Mouse (Mus musculus): ENCODE measurements around the gene Krtap5-5. TPM values are rescaled to one million over a fixed set of nuclear protein-coding genes. Genes with fewer than 3 reads are reported as not detected.
"Not testable (repeated sequence)": the region's sequence is repeated elsewhere in the genome, so short reads cannot be mapped to it uniquely, and the experiment has no call there.

Gene Krtap5-5
- polyA plus RNA-seq, 1 experiment, result not detected

DNA sequence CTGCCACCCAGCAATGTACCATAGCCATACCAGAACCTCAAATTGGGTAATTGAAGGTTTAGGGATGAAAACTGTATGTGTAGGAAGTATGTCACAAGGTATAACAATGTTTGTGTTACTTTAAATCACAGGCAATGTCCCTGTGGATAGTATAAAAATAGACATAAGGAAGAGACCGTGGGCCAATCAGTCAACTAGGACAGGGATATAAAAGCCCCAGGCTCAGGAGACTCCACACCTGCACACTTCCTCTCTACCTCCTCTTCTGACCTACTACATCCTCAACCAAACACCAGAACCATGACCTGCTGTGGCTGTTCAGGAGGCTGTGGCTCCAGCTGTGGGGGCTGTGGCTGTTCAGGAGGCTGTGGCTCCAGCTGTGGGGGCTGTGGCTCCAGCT, 18.2 kb downstream of the Krtap5-5 start, which contains the start of gene Gm7579:
TSS of gene Gm7579 (plus strand) at position 301 of the 400 bp plus-strand sequence.
- Histone ChIP-seq H3K4me3 (replicated peaks) (no peak within 1 kb of the TSS), H3K9me3 (ENCODE audit: control insufficient read depth, low read length) (no peaks in the 10 kb centered on the region), H3K27me3 (ENCODE audit: control insufficient read depth) (no peaks in the 10 kb centered on the region), H3K4me1 (ENCODE audit: control insufficient read depth) (no peaks in the 10 kb centered on the region), H3K36me3 (ENCODE audit: control insufficient read depth) (no peaks in the 10 kb centered on the region)
- TF ChIP-seq GATA1 (IDR thresholded peaks at IDR 0.05; ENCODE audit: low read length) (no peak), TAL1 (IDR thresholded peaks at IDR 0.05; ENCODE audit: low read length) (no peak)

- H3K4me1 ChIP-seq (ENCODE audit: control insufficient read depth); H3K36me3 ChIP-seq (ENCODE audit: control insufficient read depth); H3K27me3 ChIP-seq (ENCODE audit: control insufficient read depth); H3K9me3 ChIP-seq (ENCODE audit: control insufficient read depth, low read length); H3K4me3 ChIP-seq (replicated peaks): not testable (repeated sequence)
Observed at GRCm38 (mm10) chr7:142206891-142207290, 22.9 kb downstream of the Krtap5-5 start.

DNA sequence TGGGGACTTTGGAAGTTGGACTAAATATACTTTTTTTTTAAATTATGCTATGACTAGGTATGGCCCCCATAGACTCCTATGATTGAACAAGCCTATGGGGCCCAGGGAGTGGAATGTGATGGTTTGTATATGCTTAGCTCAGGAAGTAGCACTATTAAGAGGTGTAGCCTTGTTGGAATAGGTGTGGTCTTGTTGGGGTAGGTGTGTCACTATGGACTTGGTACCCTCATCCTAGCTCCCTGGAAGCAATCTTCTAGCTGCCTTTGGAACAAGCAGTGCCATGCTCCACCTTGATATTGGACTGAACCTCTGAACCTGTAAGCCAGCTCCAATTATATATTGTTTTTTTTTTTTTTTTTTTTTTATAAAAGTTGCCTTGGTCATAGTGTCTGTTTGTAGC, 24.3 kb downstream of the Krtap5-5 start:
- H3K27me3 ChIP-seq (ENCODE audit: control insufficient read depth), result no peaks in the 10 kb centered on the region
- no peak overlapping the region for H3K4me3 ChIP-seq (replicated peaks)
- H3K4me1 ChIP-seq (ENCODE audit: control insufficient read depth), result no peaks in the 10 kb centered on the region
- no peaks in the 10 kb centered on the region for H3K9me3 ChIP-seq (ENCODE audit: control insufficient read depth, low read length)
- no peak for TF ChIP-seq TAL1 (IDR thresholded peaks at IDR 0.05; ENCODE audit: low read length)
- no peak for TF ChIP-seq GATA1 (IDR thresholded peaks at IDR 0.05; ENCODE audit: low read length)
- H3K36me3 ChIP-seq (ENCODE audit: control insufficient read depth), result no peaks in the 10 kb centered on the region

DNA sequence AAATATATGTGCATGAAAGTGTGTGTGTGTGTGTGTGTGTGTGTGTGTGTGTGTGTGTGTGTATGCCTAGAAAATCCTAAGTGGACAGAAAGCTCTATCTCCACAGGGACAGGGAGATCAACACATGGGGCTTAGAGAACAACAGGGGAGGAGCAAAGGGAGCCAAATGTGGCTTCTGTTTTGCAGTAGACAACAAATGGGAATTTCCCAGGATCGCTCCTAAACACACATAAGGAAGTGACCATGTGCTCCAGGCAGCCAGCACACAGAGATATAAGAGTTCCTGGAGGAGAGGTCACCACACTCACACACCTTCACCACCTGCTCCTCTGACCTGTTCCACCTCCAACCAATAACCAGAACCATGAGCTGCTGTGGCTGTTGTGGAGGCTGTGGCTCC, 28.7 kb downstream of the Krtap5-5 start, which contains the start of gene Krtap5-3:
TSS of gene Krtap5-3 (plus strand) at position 301 of the 400 bp plus-strand sequence.
- Histone ChIP-seq H3K9me3 (ENCODE audit: control insufficient read depth, low read length) (no peaks in the 10 kb centered on the region), H3K27me3 (ENCODE audit: control insufficient read depth) (no peaks in the 10 kb centered on the region), H3K4me1 (ENCODE audit: control insufficient read depth) (no peaks in the 10 kb centered on the region), H3K4me3 (replicated peaks) (no peak within 1 kb of the TSS), H3K36me3 (ENCODE audit: control insufficient read depth) (no peaks in the 10 kb centered on the region)
- TF ChIP-seq TAL1 (IDR thresholded peaks at IDR 0.05; ENCODE audit: low read length) (no peak), GATA1 (IDR thresholded peaks at IDR 0.05; ENCODE audit: low read length) (no peak)

- TF ChIP-seq GATA1 (IDR thresholded peaks at IDR 0.05; ENCODE audit: low read length) (no peak), TAL1 (IDR thresholded peaks at IDR 0.05; ENCODE audit: low read length) (no peak)
- no peaks in the 10 kb centered on the region for H3K9me3 ChIP-seq (ENCODE audit: control insufficient read depth, low read length)
- H3K4me3 ChIP-seq (replicated peaks), result no peak overlapping the region
- H3K27me3 ChIP-seq (ENCODE audit: control insufficient read depth), result no peaks in the 10 kb centered on the region
- H3K4me1 ChIP-seq (ENCODE audit: control insufficient read depth), result no peaks in the 10 kb centered on the region
- no peaks in the 10 kb centered on the region for H3K36me3 ChIP-seq (ENCODE audit: control insufficient read depth)
Observed at GRCm38 (mm10) chr7:142198748-142199147, 31.0 kb downstream of the Krtap5-5 start.

GRCm38 (mm10) chr7:142190289-142190688, 39.5 kb downstream of the Krtap5-5 start, which contains the start of gene Gm10153:
TSS of gene Gm10153 (minus strand) at chr7:142190389.
- no peaks in the 10 kb centered on the region for H3K27me3 ChIP-seq (ENCODE audit: control insufficient read depth)
- no peaks in the 10 kb centered on the region for H3K36me3 ChIP-seq (ENCODE audit: control insufficient read depth)
- no peaks in the 10 kb centered on the region for H3K9me3 ChIP-seq (ENCODE audit: control insufficient read depth, low read length)
- TF ChIP-seq GATA1 (IDR thresholded peaks at IDR 0.05; ENCODE audit: low read length) (no peak), TAL1 (IDR thresholded peaks at IDR 0.05; ENCODE audit: low read length) (no peak)
- no peak within 1 kb of the TSS for H3K4me3 ChIP-seq (replicated peaks)
- H3K4me1 ChIP-seq (ENCODE audit: control insufficient read depth), result no peaks in the 10 kb centered on the region

DNA sequence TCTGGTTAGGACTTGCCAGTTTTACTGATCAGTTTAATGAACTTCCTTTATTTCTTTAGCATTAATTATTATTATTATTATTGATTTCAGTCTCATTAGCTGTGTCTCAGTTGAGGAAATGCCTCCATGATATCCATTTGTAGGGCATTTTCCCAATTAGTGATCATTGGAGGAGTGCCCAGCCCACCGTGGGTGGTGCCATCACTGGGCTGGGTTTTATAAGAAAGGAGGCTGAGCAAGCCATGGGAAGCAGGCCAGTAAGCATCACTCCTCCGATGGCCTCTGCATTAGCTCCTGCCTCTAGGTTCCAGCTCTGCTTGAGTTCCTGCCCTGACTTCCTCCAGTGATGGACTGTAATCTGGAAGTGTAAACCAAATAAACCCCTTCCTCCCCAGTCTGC, 41.6 kb downstream of the Krtap5-5 start:
- TF ChIP-seq TAL1 (IDR thresholded peaks at IDR 0.05; ENCODE audit: low read length) (no peak), GATA1 (IDR thresholded peaks at IDR 0.05; ENCODE audit: low read length) (no peak)
- H3K27me3 ChIP-seq (ENCODE audit: control insufficient read depth), result no peaks in the 10 kb centered on the region
- H3K9me3 ChIP-seq (ENCODE audit: control insufficient read depth, low read length), result no peaks in the 10 kb centered on the region
- no peaks in the 10 kb centered on the region for H3K36me3 ChIP-seq (ENCODE audit: control insufficient read depth)
- no peaks in the 10 kb centered on the region for H3K4me1 ChIP-seq (ENCODE audit: control insufficient read depth)
- H3K4me3 ChIP-seq (replicated peaks), result no peak overlapping the region

GRCm38 (mm10) chr7:142181021-142181420, 48.8 kb downstream of the Krtap5-5 start:
- H3K4me3 ChIP-seq (replicated peaks), result no peak overlapping the region
- no peaks in the 10 kb centered on the region for H3K27me3 ChIP-seq (ENCODE audit: control insufficient read depth)
- TF ChIP-seq GATA1 (IDR thresholded peaks at IDR 0.05; ENCODE audit: low read length), result no peak
- no peak for TF ChIP-seq TAL1 (IDR thresholded peaks at IDR 0.05; ENCODE audit: low read length)
- no peaks in the 10 kb centered on the region for H3K4me1 ChIP-seq (ENCODE audit: control insufficient read depth)
- H3K36me3 ChIP-seq (ENCODE audit: control insufficient read depth), result no peaks in the 10 kb centered on the region
- H3K9me3 ChIP-seq (ENCODE audit: control insufficient read depth, low read length), result no peaks in the 10 kb centered on the region

Other genes with a start within 250 kb of the Krtap5-5 start
- gene Mob2, start 168.9 kb downstream of the Krtap5-5 start, polyA plus RNA-seq (2012), result 24.8 and 29.2 TPM in 2 replicates
- gene Dusp8, start 134.1 kb downstream of the Krtap5-5 start, polyA plus RNA-seq (2012), result 7.6 and 9.7 TPM in 2 replicates
- gene Gm45618, start 109.2 kb downstream of the Krtap5-5 start, polyA plus RNA-seq (2012), result not detected in 2 replicates
- not detected in 2 replicates for gene Gm39115, start 93.9 kb downstream of the Krtap5-5 start, polyA plus RNA-seq (2012)
- not detected in 2 replicates for gene Gm45337, start 85.4 kb downstream of the Krtap5-5 start, polyA plus RNA-seq (2012)
- gene Gm29735, start 72.9 kb downstream of the Krtap5-5 start, polyA plus RNA-seq (2012), result not detected in 2 replicates
- not detected in 2 replicates for gene Gm4553, start 64.2 kb downstream of the Krtap5-5 start, polyA plus RNA-seq (2012)
- not detected in 2 replicates for gene Krtap5-2, start 54.0 kb downstream of the Krtap5-5 start, polyA plus RNA-seq (2012)
- not detected in 2 replicates for gene Gm10153, start 39.6 kb downstream of the Krtap5-5 start, polyA plus RNA-seq (2012)
- not detected in 2 replicates for gene Krtap5-3, start 28.6 kb downstream of the Krtap5-5 start, polyA plus RNA-seq (2012)
- not detected in 2 replicates for gene Gm7579, start 18.1 kb downstream of the Krtap5-5 start, polyA plus RNA-seq (2012)
- not detected in 2 replicates for gene Gm40460, start 11.1 kb upstream of the Krtap5-5 start, polyA plus RNA-seq (2012)
- not detected in 2 replicates for gene Gm2431, start 28.4 kb upstream of the Krtap5-5 start, polyA plus RNA-seq (2012)
- not detected in 2 replicates for gene Gm4559, start 44.4 kb upstream of the Krtap5-5 start, polyA plus RNA-seq (2012)
- not detected in 2 replicates for gene Krtap5-1, start 67.1 kb upstream of the Krtap5-5 start, polyA plus RNA-seq (2012)
- gene Krtap5-4, start 73.6 kb upstream of the Krtap5-5 start, polyA plus RNA-seq (2012), result not detected in 2 replicates
- gene Ifitm10, start 143.8 kb upstream of the Krtap5-5 start, polyA plus RNA-seq (2012), result 0.36 and 0.47 TPM in 2 replicates
- gene Gm49369, start 152.7 kb upstream of the Krtap5-5 start, polyA plus RNA-seq (2012), result 19.7 and 19.8 TPM in 2 replicates
- 14.4 and 21.7 TPM in 2 replicates for gene Ctsd, start 158.1 kb upstream of the Krtap5-5 start, polyA plus RNA-seq (2012)
- gene Syt8, start 204.9 kb upstream of the Krtap5-5 start, polyA plus RNA-seq (2012), result not detected in 2 replicates
- gene Tnni2, start 211.8 kb upstream of the Krtap5-5 start, polyA plus RNA-seq (2012), result 0.22 TPM in 1 of 2 replicates, not detected in the other
- gene Lsp1, start 230.8 kb upstream of the Krtap5-5 start, polyA plus RNA-seq (2012), result 0.05 and 0.21 TPM in 2 replicates